Mouse (Mus musculus): Measurements from ENCODE around the gene Ube4a.

GRCm38 (mm10) chr9:44882436-44882980 is 82.9 kb downstream of the Ube4a start:
- TF ChIP-seq CTCF (IDR thresholded peaks at IDR 0.05; ENCODE audit: low read depth) (peak; percentile 27; the same call in 1 of the 2 replicates), EP300 (IDR thresholded peaks at IDR 0.05; ENCODE audit: low read depth) (no peak)

Data from liver, embryonic 14.5 days (tissue).